Mouse (Mus musculus) E14TG2a.4 (cell line): Measurements from ENCODE around the gene Rin2.
A peak's percentile ranks its signal among the peaks of the same experiment; 100 is the strongest.
"Not testable (repeated sequence)": the region's sequence is repeated elsewhere in the genome, so short reads cannot be mapped to it uniquely, and the experiment has no call there.

ENCODE experiments used
- H3K27me3 ChIP-seq: 2 replicates; pipeline ENCODE4 v1.6.1; 2014; ENCODE audit warnings: low read length, control low read depth; ENCODE audit not compliant: insufficient read depth
- H3K36me3 ChIP-seq: 2 replicates; pipeline ENCODE4 v1.6.1; 2014; ENCODE audit warnings: low read length, control low read depth; ENCODE audit not compliant: insufficient read depth
- H3K4me1 ChIP-seq: replicated peaks from 2 replicates; pipeline ENCODE4 v1.6.1; 2014; ENCODE audit warnings: low read depth, low read length, control low read depth
- H3K4me3 ChIP-seq: replicated peaks from 2 replicates; pipeline ENCODE4 v1.5.1; 2014; ENCODE audit warnings: mild to moderate bottlenecking, low read length
- H3K9me3 ChIP-seq: 2 replicates; pipeline ENCODE4 v1.6.1; 2014; ENCODE audit warnings: low read length, control low read depth
- CTCF ChIP-seq: conservative IDR thresholded peaks from 2 replicates; pipeline ENCODE4 v1.5.1; 2014; ENCODE audit warnings: low read length
- NANOG ChIP-seq: IDR thresholded peaks from 2 replicates; pipeline ENCODE4 v1.6.1; 2014; ENCODE audit warnings: borderline replicate concordance, low read length, mixed read lengths
- POU5F1 ChIP-seq: IDR thresholded peaks from 2 replicates; pipeline ENCODE4 v1.6.1; 2014; ENCODE audit warnings: low read length, borderline replicate concordance

The Rin2 gene

GRCm38 (mm10) chr2:145887937-145888765 lies 213.1 kb downstream of the Rin2 start:
- Histone ChIP-seq H3K36me3 (no peaks in the 10 kb centered on the region), H3K4me3 (no peak overlapping the region), H3K9me3 (no peaks in the 10 kb centered on the region), H3K27me3 (no peaks in the 10 kb centered on the region), H3K4me1 (peaks cover 46% of the 10 kb centered on the region)
- TF ChIP-seq POU5F1, result no peak
- peak; percentile 69 for TF ChIP-seq CTCF

GRCm38 (mm10) chr2:145888766-145889480 lies 213.9 kb downstream of the Rin2 start:
- no peaks in the 10 kb centered on the region for H3K36me3 ChIP-seq
- H3K4me1 ChIP-seq, result peaks cover 38% of the 10 kb centered on the region
- no peaks in the 10 kb centered on the region for H3K9me3 ChIP-seq
- TF ChIP-seq NANOG (no peak), CTCF (no peak), POU5F1 (no peak)
- no peaks in the 10 kb centered on the region for H3K27me3 ChIP-seq
- H3K4me3 ChIP-seq, result no peak overlapping the region

DNA sequence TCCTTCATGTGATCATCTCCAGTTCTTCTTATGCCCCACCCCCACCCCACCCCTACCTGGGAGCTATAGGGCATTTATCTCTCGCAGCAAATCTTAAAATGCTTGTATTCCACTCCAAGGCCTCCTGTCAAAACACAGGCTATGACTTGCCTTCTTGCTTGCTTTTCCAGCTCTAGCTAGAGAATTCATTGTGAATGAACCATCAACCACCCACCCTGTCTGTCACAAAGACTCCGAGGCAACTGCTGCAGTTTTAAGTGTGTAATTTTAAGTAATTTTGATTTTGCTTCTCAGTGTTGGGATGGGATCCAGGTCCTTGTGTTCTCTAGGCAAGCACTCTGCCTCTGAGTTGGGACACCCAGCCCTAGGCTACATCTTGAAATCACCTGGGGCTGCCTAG lies 215.6 kb downstream of the Rin2 start:
- Histone ChIP-seq H3K4me1 (peaks cover 22% of the 10 kb centered on the region), H3K36me3 (no peaks in the 10 kb centered on the region), H3K9me3 (no peaks in the 10 kb centered on the region), H3K27me3 (no peaks in the 10 kb centered on the region), H3K4me3 (no peak overlapping the region)
- no peak for TF ChIP-seq CTCF
- no peak for TF ChIP-seq POU5F1
- TF ChIP-seq NANOG, result no peak

DNA sequence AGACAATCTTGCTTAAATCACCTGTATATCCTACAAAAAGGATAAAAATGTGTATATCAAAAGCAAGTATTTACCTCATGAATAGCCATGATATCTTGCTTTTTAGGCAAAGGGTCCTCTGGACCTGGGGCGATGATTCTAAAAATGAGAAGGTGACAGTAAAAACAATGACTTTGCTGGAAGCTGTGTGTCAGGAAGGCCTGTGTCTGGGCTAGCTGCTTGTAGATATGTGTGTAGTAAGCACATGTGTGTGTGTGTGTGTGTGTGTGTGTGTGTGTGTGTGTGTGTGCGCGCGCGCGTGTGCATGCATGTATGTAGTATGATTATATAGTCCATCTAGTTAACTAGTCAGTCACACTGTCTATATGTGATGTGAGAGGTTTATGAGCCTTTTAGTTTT lies 218.7 kb downstream of the Rin2 start:
- Histone ChIP-seq H3K27me3 (no peaks in the 10 kb centered on the region; the same call in 1 of the 2 replicates), H3K9me3 (no peaks in the 10 kb centered on the region), H3K4me3 (no peak overlapping the region), H3K36me3 (no peaks in the 10 kb centered on the region), H3K4me1 (peaks cover 9% of the 10 kb centered on the region)
- TF ChIP-seq NANOG, result no peak
- no peak for TF ChIP-seq POU5F1
- TF ChIP-seq CTCF, result no peak

DNA sequence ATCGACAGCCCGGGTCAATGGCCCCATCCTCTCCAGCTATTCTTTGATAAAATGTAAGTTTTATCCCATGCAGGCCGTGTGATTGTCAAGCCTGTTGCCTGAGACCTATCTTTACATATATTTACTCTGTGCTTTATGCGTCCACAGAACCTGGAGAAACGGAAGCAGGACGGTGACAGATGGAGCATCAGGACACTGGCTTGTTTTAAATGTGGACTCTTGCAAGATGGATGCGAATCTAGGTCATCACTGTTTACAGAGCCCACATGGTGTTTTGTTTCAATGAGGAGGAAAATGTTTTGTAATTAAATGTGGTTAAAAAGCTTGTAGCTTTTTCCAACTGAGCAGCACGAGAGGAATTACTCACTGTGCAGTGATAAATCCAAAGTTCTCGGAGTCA lies 223.1 kb downstream of the Rin2 start:
- TF ChIP-seq POU5F1 (no peak), CTCF (no peak), NANOG (no peak)
- H3K4me1 ChIP-seq, result peaks cover 17% of the 10 kb centered on the region
- no peaks in the 10 kb centered on the region for H3K9me3 ChIP-seq
- no peak overlapping the region for H3K4me3 ChIP-seq
- H3K27me3 ChIP-seq, result no peaks in the 10 kb centered on the region; the same call in 1 of the 2 replicates
- H3K36me3 ChIP-seq, result no peaks in the 10 kb centered on the region

DNA sequence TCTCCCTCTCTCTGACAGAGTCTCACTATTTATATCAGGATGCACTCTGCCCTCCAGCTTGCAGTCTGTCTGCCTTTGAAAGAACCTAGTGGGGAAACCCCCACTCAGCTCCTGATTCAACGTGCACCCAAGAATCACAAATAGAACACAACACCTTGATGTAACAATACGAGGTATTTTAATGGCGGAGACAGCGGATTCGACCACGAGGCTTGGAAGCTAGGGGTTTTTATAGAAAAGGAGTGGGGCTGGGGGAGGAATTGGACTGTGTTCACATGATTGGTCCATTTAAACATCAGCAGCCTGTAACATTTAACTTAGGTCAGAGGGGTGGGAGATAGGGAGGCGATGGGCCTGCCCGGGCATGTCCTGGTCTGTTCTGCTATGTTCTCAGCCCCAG lies 225.3 kb downstream of the Rin2 start:
- not testable (repeated sequence) for H3K36me3 ChIP-seq, H3K9me3 ChIP-seq, H3K27me3 ChIP-seq, H3K4me3 ChIP-seq
- H3K4me1 ChIP-seq, result peaks cover 30% of the 10 kb centered on the region

GRCm38 (mm10) chr2:145901861-145902260 lies 226.8 kb downstream of the Rin2 start, which contains the start of gene Naa20:
Gene Naa20 (plus strand): TSS chr2:145902099.
- peak within 1 kb of the TSS; percentile 95 for H3K4me3 ChIP-seq
- no peak for TF ChIP-seq POU5F1
- TF ChIP-seq CTCF, result no peak
- TF ChIP-seq NANOG, result no peak

GRCm38 (mm10) chr2:145903061-145903901 lies 228.3 kb downstream of the Rin2 start:
- TF ChIP-seq NANOG, result no peak
- TF ChIP-seq CTCF, result peak; percentile 20
- no peak for TF ChIP-seq POU5F1
- peaks cover 53% of the 10 kb centered on the region for H3K4me1 ChIP-seq
- peaks cover 25% of the 10 kb centered on the region for H3K36me3 ChIP-seq
- H3K4me3 ChIP-seq, result peak overlapping the region; percentile 95
- H3K27me3 ChIP-seq, result no peaks in the 10 kb centered on the region
- H3K9me3 ChIP-seq, result no peaks in the 10 kb centered on the region

More at GRCm38 (mm10) chr2:145901861-145902260, 226.8 kb downstream of the Rin2 start, which contains the start of gene Naa20:
- H3K27me3 ChIP-seq, result no peaks in the 10 kb centered on the region
- H3K9me3 ChIP-seq, result no peaks in the 10 kb centered on the region
- H3K4me1 ChIP-seq, result peaks cover 43% of the 10 kb centered on the region
- peaks cover 11% of the 10 kb centered on the region for H3K36me3 ChIP-seq
